Mouse (Mus musculus) kidney, embryonic 16.5 days (tissue): ENCODE data around the gene Zfand6. TPM values are rescaled to one million over a fixed set of nuclear protein-coding genes. Genes with fewer than 3 reads are reported as not detected.

Experiments
- ATAC-seq: fragments of 200-750 bp; cut with Nextera tagmentation; 2 replicates; pipeline ENCODE4 v1.8.0; 2017; ENCODE audit warnings: moderate TSS enrichment; ENCODE audit not compliant: low FRiP score, low TSS enrichment
- H3K27ac ChIP-seq: fragments of 300-500 bp; sonication (generic); 2 replicates; pipeline ENCODE4 v1.5.1; 2014; ENCODE audit warnings: low read length
- H3K27me3 ChIP-seq: fragments of 300-500 bp; sonication (generic); 2 replicates; pipeline ENCODE4 v1.6.1; 2014; ENCODE audit warnings: low read length, control low read depth, mixed read lengths; ENCODE audit not compliant: insufficient read depth
- H3K36me3 ChIP-seq: fragments of 300-500 bp; sonication (generic); 2 replicates; pipeline ENCODE4 v1.6.1; 2014; ENCODE audit warnings: low read length, control low read depth, mixed read lengths; ENCODE audit not compliant: insufficient read depth
- H3K4me1 ChIP-seq: fragments of 300-500 bp; sonication (generic); 2 replicates; pipeline ENCODE4 v1.6.1; 2014; ENCODE audit warnings: low read length, control low read depth, mixed read lengths; ENCODE audit not compliant: insufficient read depth
- H3K4me2 ChIP-seq: fragments of 300-500 bp; sonication (generic); replicated peaks from 2 replicates; pipeline ENCODE4 v1.6.1; 2014; ENCODE audit warnings: low read depth, low read length
- H3K4me3 ChIP-seq: fragments of 300-500 bp; sonication (generic); 2 replicates; pipeline ENCODE4 v1.5.1; 2014; ENCODE audit warnings: mild to moderate bottlenecking, low read length
- H3K9ac ChIP-seq: fragments of 300-500 bp; sonication (generic); replicated peaks from 2 replicates; pipeline ENCODE4 v1.6.1; 2014; ENCODE audit warnings: low read length
- H3K9me3 ChIP-seq: fragments of 300-500 bp; sonication (generic); 2 replicates; pipeline ENCODE4 v1.6.1; 2016; ENCODE audit warnings: low read length, control low read depth
- WGBS: fragments of 180-500 bp; shearing (Covaris S2); extraction: QIAGEN DNeasy Blood & Tissue Kit; methylation state at CpG from one replicate; pipeline ENCODE4 v1.1.7; 2014; 5-methylcytosine and 5-hydroxymethylcytosine counted together
- polyA plus RNA-seq: library from polyadenylated mRNA; unstranded; fragments of >200 nt; fragmentation: Nextera tagmentation; extraction: Ambion mirVana; gene quantifications from 2 replicates; pipeline ENCODE4 v1.2.1, GENCODE M21; 2015

Zfand6 gene
- polyA plus RNA-seq, 1 experiment from 2014 or later = 189 TPM

GRCm38 (mm10) chr7:84600631-84601030, 89.1 kb downstream of the Zfand6 start:
- H3K9ac ChIP-seq = no peak overlapping the region
- H3K27me3 ChIP-seq = no peaks in the 10 kb centered on the region
- H3K9me3 ChIP-seq = no peaks in the 10 kb centered on the region
- peaks cover 9% of the 10 kb centered on the region; the same call in 1 of the 2 replicates for H3K4me1 ChIP-seq
- ATAC-seq = no peak
- no peak overlapping the region for H3K4me3 ChIP-seq
- H3K36me3 ChIP-seq = no peaks in the 10 kb centered on the region
- no peak overlapping the region for H3K27ac ChIP-seq
- no peak overlapping the region for H3K4me2 ChIP-seq
- 93% methylated on average over 2 of the region's 2 CpGs for WGBS

GRCm38 (mm10) chr7:84596633-84597032, 93.1 kb downstream of the Zfand6 start:
- no peaks in the 10 kb centered on the region for H3K27me3 ChIP-seq
- no peak for ATAC-seq
- 84% methylated on average over 3 of the region's 3 CpGs for WGBS

GRCm38 (mm10) chr7:84596002-84596401, 93.8 kb downstream of the Zfand6 start:
- H3K9me3 ChIP-seq = no peaks in the 10 kb centered on the region
- no peak for ATAC-seq
- H3K4me1 ChIP-seq = no peaks in the 10 kb centered on the region
- no peak overlapping the region for H3K4me2 ChIP-seq
- H3K4me3 ChIP-seq = no peak overlapping the region
- no peaks in the 10 kb centered on the region for H3K27me3 ChIP-seq
- H3K9ac ChIP-seq = no peak overlapping the region
- WGBS = 81% methylated on average over 3 of the region's 3 CpGs
- H3K27ac ChIP-seq = no peak overlapping the region
- H3K36me3 ChIP-seq = no peaks in the 10 kb centered on the region

More at GRCm38 (mm10) chr7:84596633-84597032, 93.1 kb downstream of the Zfand6 start:
- Histone ChIP-seq H3K4me2 (no peak overlapping the region), H3K9ac (no peak overlapping the region), H3K9me3 (no peaks in the 10 kb centered on the region), H3K4me3 (no peak overlapping the region), H3K4me1 (no peaks in the 10 kb centered on the region), H3K36me3 (no peaks in the 10 kb centered on the region), H3K27ac (no peak overlapping the region)

GRCm38 (mm10) chr7:84594917-84595303, 94.8 kb downstream of the Zfand6 start:
- H3K27me3 ChIP-seq = no peaks in the 10 kb centered on the region
- no peaks in the 10 kb centered on the region for H3K4me1 ChIP-seq
- no peak; the same call in 1 of the 2 replicates for ATAC-seq
- no peak overlapping the region for H3K27ac ChIP-seq
- H3K9me3 ChIP-seq = no peaks in the 10 kb centered on the region
- H3K9ac ChIP-seq = 0 out of 2 replicates have a peak overlapping the region, but pooled peaks have one; percentile 2
- no peaks in the 10 kb centered on the region for H3K36me3 ChIP-seq
- H3K4me3 ChIP-seq = no peak overlapping the region
- H3K4me2 ChIP-seq = no peak overlapping the region

- Histone ChIP-seq H3K27ac (no peak overlapping the region), H3K36me3 (no peaks in the 10 kb centered on the region), H3K4me2 (peak overlapping the region; percentile 27), H3K4me1 (no peaks in the 10 kb centered on the region), H3K9ac (0 out of 2 replicates have a peak overlapping the region, but pooled peaks have one; percentile 2), H3K4me3 (no peak overlapping the region), H3K9me3 (no peaks in the 10 kb centered on the region), H3K27me3 (no peaks in the 10 kb centered on the region)
- WGBS = 48% methylated on average over 8 of the region's 8 CpGs
- peak; percentile 74 for ATAC-seq
These were observed 95.5 kb downstream of the Zfand6 start for GRCm38 (mm10) chr7:84594087-84594916.

GRCm38 (mm10) chr7:84591347-84591746, 98.4 kb downstream of the Zfand6 start:
- Histone ChIP-seq H3K27ac (no peak overlapping the region), H3K9ac (no peak overlapping the region), H3K36me3 (no peaks in the 10 kb centered on the region), H3K4me1 (no peaks in the 10 kb centered on the region), H3K27me3 (no peaks in the 10 kb centered on the region), H3K4me3 (no peak overlapping the region), H3K9me3 (no peaks in the 10 kb centered on the region), H3K4me2 (no peak overlapping the region)
- no peak for ATAC-seq
- WGBS = 90% methylated on average over 3 of the region's 3 CpGs

- H3K9me3 ChIP-seq = no peaks in the 10 kb centered on the region
- WGBS = 85% methylated on average over 2 of the region's 2 CpGs
These were observed 99.1 kb downstream of the Zfand6 start for GRCm38 (mm10) chr7:84590622-84591021.

GRCm38 (mm10) chr7:84587101-84587783, 102.5 kb downstream of the Zfand6 start:
- no peaks in the 10 kb centered on the region for H3K4me1 ChIP-seq
- H3K27me3 ChIP-seq = no peaks in the 10 kb centered on the region
- no peak overlapping the region for H3K27ac ChIP-seq
- H3K4me2 ChIP-seq = no peak overlapping the region
- no peak overlapping the region for H3K4me3 ChIP-seq
- WGBS = 86% methylated on average over 5 of the region's 5 CpGs
- no peaks in the 10 kb centered on the region for H3K36me3 ChIP-seq
- no peak; the same call in 1 of the 2 replicates for ATAC-seq
- no peaks in the 10 kb centered on the region for H3K9me3 ChIP-seq
- no peak overlapping the region for H3K9ac ChIP-seq

More at GRCm38 (mm10) chr7:84590622-84591021, 99.1 kb downstream of the Zfand6 start:
- H3K4me1 ChIP-seq = no peaks in the 10 kb centered on the region
- H3K4me3 ChIP-seq = no peak overlapping the region
- no peaks in the 10 kb centered on the region for H3K36me3 ChIP-seq
- ATAC-seq = no peak
- no peak overlapping the region for H3K27ac ChIP-seq
- H3K27me3 ChIP-seq = no peaks in the 10 kb centered on the region
- H3K4me2 ChIP-seq = no peak overlapping the region
- H3K9ac ChIP-seq = no peak overlapping the region

- Histone ChIP-seq H3K9ac (no peak overlapping the region), H3K4me1 (no peaks in the 10 kb centered on the region), H3K4me3 (no peak overlapping the region), H3K27ac (no peak overlapping the region), H3K27me3 (no peaks in the 10 kb centered on the region), H3K4me2 (no peak overlapping the region), H3K36me3 (no peaks in the 10 kb centered on the region), H3K9me3 (no peaks in the 10 kb centered on the region)
- ATAC-seq = no peak
- 80% methylated on average over 3 of the region's 3 CpGs for WGBS
These were observed 103.2 kb downstream of the Zfand6 start for GRCm38 (mm10) chr7:84586360-84587100.
